Mouse (Mus musculus): ENCODE results near the gene Odr4. TPM values are rescaled to one million over a fixed set of nuclear protein-coding genes. Genes with fewer than 3 reads are reported as not detected.

The Odr4 gene
- polyA plus RNA-seq, 1 experiment from 2014 or later = 38.8 TPM

DNA sequence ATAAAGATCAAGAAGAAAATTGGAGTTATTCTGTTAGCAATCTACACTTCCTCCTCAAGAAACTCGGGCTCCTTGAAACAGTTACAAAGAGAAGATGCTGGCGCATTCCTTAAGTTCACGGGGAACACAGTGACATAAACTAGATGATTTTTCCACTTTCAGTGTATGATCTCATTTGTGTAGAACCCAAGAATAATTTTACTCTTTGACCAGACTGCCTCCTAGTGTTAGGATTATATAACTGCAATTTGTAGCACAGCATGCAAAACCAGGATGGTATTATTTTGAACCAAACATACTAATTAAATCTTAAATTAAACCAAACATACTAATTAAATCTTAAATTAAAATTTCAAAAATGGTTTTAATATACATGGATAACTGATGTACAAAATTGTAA is 20.0 kb downstream of the Odr4 start:
- H3K27ac ChIP-seq (ENCODE audit: low read length) = no peak overlapping the region
- no peaks in the 10 kb centered on the region for H3K4me1 ChIP-seq (ENCODE audit: control insufficient read depth, insufficient read depth, low read length)
- H3K36me3 ChIP-seq (ENCODE audit: control insufficient read depth, insufficient read depth, low read length) = no peaks in the 10 kb centered on the region; the same call in 1 of the 2 replicates
- H3K9ac ChIP-seq (ENCODE audit: low read depth, low read length) = no peak overlapping the region
- H3K9me3 ChIP-seq (ENCODE audit: control insufficient read depth, low read length) = no peaks in the 10 kb centered on the region
- no peak overlapping the region for H3K4me2 ChIP-seq (ENCODE audit: low read depth, low read length)
- H3K27me3 ChIP-seq (replicated peaks; ENCODE audit: control insufficient read depth, insufficient read depth, low read length) = no peaks in the 10 kb centered on the region
- ATAC-seq = no peak
- no peak overlapping the region for H3K4me3 ChIP-seq (ENCODE audit: low read length)
- 77% methylated on average over 3 of the region's 3 CpGs for WGBS

DNA sequence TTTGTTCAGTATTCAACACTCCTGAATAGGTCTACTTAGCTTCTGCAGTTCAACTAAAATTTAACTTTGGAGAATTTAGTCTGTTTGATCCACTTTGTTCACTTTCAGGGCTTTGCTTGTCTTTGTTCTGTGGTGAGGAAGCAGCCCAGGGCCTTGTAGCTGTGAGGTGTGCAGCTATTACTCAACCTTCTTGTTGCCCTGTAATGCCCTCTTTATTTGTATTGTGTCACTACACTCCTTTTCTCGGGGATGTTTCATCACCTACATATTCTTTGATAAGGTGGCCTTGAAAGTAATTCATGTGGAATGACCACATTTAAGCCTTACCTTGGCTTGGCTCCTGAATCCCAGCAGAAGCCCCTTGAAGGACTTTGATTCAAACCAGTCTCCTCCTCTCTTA is 32.0 kb downstream of the Odr4 start:
- Histone ChIP-seq H3K27me3 (replicated peaks; ENCODE audit: control insufficient read depth, insufficient read depth, low read length) (no peaks in the 10 kb centered on the region), H3K4me1 (ENCODE audit: control insufficient read depth, insufficient read depth, low read length) (no peaks in the 10 kb centered on the region), H3K9me3 (ENCODE audit: control insufficient read depth, low read length) (no peaks in the 10 kb centered on the region), H3K9ac (ENCODE audit: low read depth, low read length) (no peak overlapping the region), H3K36me3 (ENCODE audit: control insufficient read depth, insufficient read depth, low read length) (peaks cover 6% of the 10 kb centered on the region; the same call in 1 of the 2 replicates), H3K4me2 (ENCODE audit: low read depth, low read length) (no peak overlapping the region), H3K4me3 (ENCODE audit: low read length) (no peak overlapping the region), H3K27ac (ENCODE audit: low read length) (no peak overlapping the region)
- 74% methylated on average over 1 of the region's 1 CpGs for WGBS
- ATAC-seq = no peak

DNA sequence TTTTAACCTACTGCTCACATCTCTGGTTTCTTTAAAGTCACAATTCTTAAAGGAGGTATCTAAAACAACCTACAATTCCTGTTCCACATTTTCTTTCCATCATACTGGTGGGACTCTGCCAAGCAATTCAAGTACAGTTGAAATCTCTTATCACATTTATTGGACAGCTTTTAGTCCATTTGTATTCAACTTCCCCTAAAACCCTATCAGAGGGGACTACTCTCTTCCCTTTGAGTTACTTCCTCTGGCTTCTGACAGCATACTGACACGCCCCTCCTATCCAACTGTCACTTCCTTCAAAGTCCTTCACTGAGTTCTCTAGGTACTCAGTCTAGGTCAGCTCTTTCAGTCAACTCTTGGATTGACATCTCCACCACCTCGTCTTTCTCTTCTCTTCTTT is 57.8 kb downstream of the Odr4 start:
- Histone ChIP-seq H3K27me3 (replicated peaks; ENCODE audit: control insufficient read depth, insufficient read depth, low read length) (no peaks in the 10 kb centered on the region), H3K4me3 (ENCODE audit: low read length) (no peak overlapping the region), H3K4me2 (ENCODE audit: low read depth, low read length) (no peak overlapping the region), H3K9me3 (ENCODE audit: control insufficient read depth, low read length) (no peaks in the 10 kb centered on the region), H3K4me1 (ENCODE audit: control insufficient read depth, insufficient read depth, low read length) (no peaks in the 10 kb centered on the region), H3K9ac (ENCODE audit: low read depth, low read length) (no peak overlapping the region), H3K27ac (ENCODE audit: low read length) (no peak overlapping the region), H3K36me3 (ENCODE audit: control insufficient read depth, insufficient read depth, low read length) (no peaks in the 10 kb centered on the region)
- no peak for ATAC-seq
- 72% methylated on average over 2 of the region's 2 CpGs for WGBS

DNA sequence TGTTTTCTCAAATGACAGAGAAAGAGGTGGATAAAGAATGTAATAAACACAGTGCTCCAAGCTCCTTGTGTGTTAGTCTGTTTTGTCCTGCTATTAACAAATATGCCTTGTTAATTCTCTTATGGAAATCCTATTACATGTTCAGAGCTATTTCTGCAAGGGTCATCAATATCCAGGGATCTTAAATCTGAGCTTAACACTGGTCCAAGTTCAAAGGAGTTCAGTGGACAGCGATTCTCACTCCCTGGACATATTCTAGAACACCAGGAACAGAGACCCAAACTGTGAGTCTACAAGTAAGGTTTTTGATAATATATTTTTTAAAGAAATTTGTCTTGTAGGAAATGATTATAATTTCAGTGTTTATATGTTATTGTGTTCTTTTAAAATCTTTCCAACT is 73.7 kb downstream of the Odr4 start, which contains the start of gene Pdc:
TSS of gene Pdc (plus strand) at position 213 of the 400 bp plus-strand sequence.
- H3K9ac ChIP-seq (ENCODE audit: low read depth, low read length) = no peak within 1 kb of the TSS
- no peak within 1 kb of the TSS for H3K27ac ChIP-seq (ENCODE audit: low read length)
- H3K9me3 ChIP-seq (ENCODE audit: control insufficient read depth, low read length) = no peaks in the 10 kb centered on the region
- 79% methylated on average over 1 of the region's 1 CpGs for WGBS
- no peaks in the 10 kb centered on the region for H3K4me1 ChIP-seq (ENCODE audit: control insufficient read depth, insufficient read depth, low read length)
- H3K4me3 ChIP-seq (ENCODE audit: low read length) = no peak within 1 kb of the TSS
- no peak for ATAC-seq
- no peaks in the 10 kb centered on the region for H3K36me3 ChIP-seq (ENCODE audit: control insufficient read depth, insufficient read depth, low read length)
- H3K4me2 ChIP-seq (ENCODE audit: low read depth, low read length) = no peak within 1 kb of the TSS
- H3K27me3 ChIP-seq (replicated peaks; ENCODE audit: control insufficient read depth, insufficient read depth, low read length) = no peaks in the 10 kb centered on the region

Other genes with a start within 250 kb of the Odr4 start
- not detected in 2 replicates for gene Pdc, start 73.7 kb downstream of the Odr4 start, polyA plus RNA-seq (2015; fragmentation: Nextera tagmentation; extraction: Ambion mirVana)
- gene Tpr, start 242 bp downstream of the Odr4 start, polyA plus RNA-seq (2015; fragmentation: Nextera tagmentation; extraction: Ambion mirVana) = 106 and 120 TPM in 2 replicates
- 0.22 and 0.32 TPM in 2 replicates for gene Prg4, start 73.1 kb upstream of the Odr4 start, polyA plus RNA-seq (2015; fragmentation: Nextera tagmentation; extraction: Ambion mirVana)

Data from intestine, embryonic 16.5 days (tissue).